Mouse (Mus musculus) heart, adult 2 months (tissue): ENCODE results near the gene Tspan12. TPM values are rescaled to one million over a fixed set of nuclear protein-coding genes. Genes with fewer than 3 reads are reported as not detected.
A peak's percentile ranks its signal among the peaks of the same experiment; 100 is the strongest.

Experiments
- DNase-seq, 2 experiments: peaks; one replicate each; pipeline ENCODE4 v3.0.0; 2021
- H3K27ac ChIP-seq: fragments of 200-600 bp; 2 replicates; pipeline ENCODE4 v1.8.1; 2022
- H3K27me3 ChIP-seq: fragments of 200-500 bp; 2 replicates; pipeline ENCODE4 v1.6.1; 2012; ENCODE audit warnings: mild to moderate bottlenecking, low read length, inconsistent platforms, mixed read lengths; ENCODE audit not compliant: control insufficient read depth, insufficient read depth
- H3K36me3 ChIP-seq: fragments of 200-500 bp; 2 replicates; pipeline ENCODE4 v1.6.1; 2012; ENCODE audit warnings: low read length, inconsistent platforms; ENCODE audit not compliant: control insufficient read depth, insufficient read depth
- H3K4me1 ChIP-seq: fragments of 200-500 bp; 2 replicates; pipeline ENCODE4 v1.6.1; 2011; ENCODE audit warnings: low read length; ENCODE audit not compliant: control insufficient read depth, insufficient read depth
- H3K4me3 ChIP-seq: fragments of 200-600 bp; 2 replicates; pipeline ENCODE4 v1.8.1; 2022
- H3K79me2 ChIP-seq: fragments of 200-500 bp; replicated peaks from 2 replicates; pipeline ENCODE4 v1.6.1; 2012; ENCODE audit warnings: mild to moderate bottlenecking, inconsistent platforms, low read length, moderate library complexity, mixed read lengths; ENCODE audit not compliant: control insufficient read depth, insufficient read depth
- H3K9ac ChIP-seq: fragments of 200-500 bp; 2 replicates; pipeline ENCODE4 v1.6.1; 2012; ENCODE audit warnings: low read depth, mild to moderate bottlenecking, control low read depth, inconsistent platforms, low read length, mixed read lengths
- CTCF ChIP-seq: fragments of 200-600 bp; IDR thresholded peaks from 2 replicates; pipeline ENCODE4 v1.8.1; 2022; ENCODE audit warnings: antibody characterized with exemption, mild to moderate bottlenecking, moderate library complexity
- EP300 ChIP-seq: fragments of 200-500 bp; IDR thresholded peaks from 2 replicates; pipeline ENCODE4 v1.6.1; 2011; ENCODE audit warnings: low read depth, low read length, control low read depth; ENCODE audit not compliant: insufficient read depth
- POLR2A ChIP-seq: fragments of 200-500 bp; IDR thresholded peaks from 2 replicates; pipeline ENCODE4 v1.6.1; 2011; ENCODE audit warnings: mild to moderate bottlenecking, low read depth, low read length, control low read depth; ENCODE audit not compliant: insufficient read depth
- WGBS: fragments of 180-500 bp; shearing (Covaris S2); methylation state at CpG from one replicate; pipeline ENCODE4 v1.1.7; 2018; 5-methylcytosine and 5-hydroxymethylcytosine counted together
- intact Hi-C: fragments of 180-260 bp; cut with DNase I; formaldehyde crosslinking; loops from one replicate; pipeline ENCODE4 v1.15.1; 2025
- polyA plus RNA-seq: library from polyadenylated mRNA; depleted of rRNA; stranded (reverse); fragments of >200 nt; gene quantifications from 2 replicates; pipeline ENCODE4 v1.2.3, GENCODE M21; 2012
- total RNA-seq, 2 experiments: library from RNA; stranded (reverse); gene quantifications; 2 replicates each; pipeline ENCODE4 v1.2.3; 2021

Gene Tspan12
- total and polyA plus RNA-seq, 3 experiments = 18.6 to 79.0 (median 65.3) TPM

DNA sequence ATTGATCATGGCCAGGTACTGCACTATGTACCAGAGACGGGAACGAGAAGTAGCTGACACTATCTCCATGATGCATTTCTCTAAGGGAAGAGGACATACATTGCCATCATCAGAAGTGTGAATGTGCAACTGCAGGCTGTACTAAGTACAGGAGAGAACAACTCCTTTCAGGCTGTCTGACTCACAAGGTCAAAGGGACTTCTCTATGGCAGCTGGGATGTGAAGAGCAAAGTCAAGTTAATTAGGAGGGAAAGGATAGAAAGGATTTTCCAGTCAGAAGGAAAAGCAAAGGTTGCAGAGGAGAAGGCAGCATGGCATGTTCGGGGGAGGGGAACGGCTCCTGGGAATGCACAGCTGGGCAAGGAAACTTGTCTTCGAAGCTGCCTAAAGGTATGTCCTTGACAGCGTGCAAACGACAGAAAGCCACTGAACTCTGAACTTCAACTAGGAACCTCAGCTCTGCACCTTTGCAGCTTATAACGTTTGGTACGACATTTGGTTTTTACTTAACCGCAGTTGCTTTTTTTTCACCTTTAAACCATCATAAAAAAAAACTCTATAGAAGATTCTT is 13.0 kb downstream of the Tspan12 start:
- intact Hi-C loops = no loop called here
- no peak overlapping the region for H3K4me3 ChIP-seq
- peaks cover 10% of the 10 kb centered on the region for H3K4me1 ChIP-seq
- peaks cover 12% of the 10 kb centered on the region; the same call in 1 of the 2 replicates for H3K36me3 ChIP-seq
- H3K27ac ChIP-seq = no peak overlapping the region
- TF ChIP-seq EP300 (no peak), CTCF (no peak), POLR2A (no peak)
- DNase-seq = no peak
- no peak overlapping the region for H3K9ac ChIP-seq
- no peaks in the 10 kb centered on the region for H3K27me3 ChIP-seq
- 74% methylated on average over 10 of the region's 10 CpGs for WGBS
- H3K79me2 ChIP-seq = no peaks in the 10 kb centered on the region

GRCm38 (mm10) chr6:21833531-21833930 is 18.8 kb downstream of the Tspan12 start:
- 90% methylated on average over 4 of the region's 4 CpGs for WGBS
- Histone ChIP-seq H3K4me3 (no peak overlapping the region), H3K79me2 (no peaks in the 10 kb centered on the region), H3K27me3 (no peaks in the 10 kb centered on the region), H3K27ac (no peak overlapping the region), H3K9ac (no peak overlapping the region), H3K36me3 (peaks cover 19% of the 10 kb centered on the region), H3K4me1 (peaks cover 5% of the 10 kb centered on the region)
- intact Hi-C loops = no loop called here
- no peak for DNase-seq
- TF ChIP-seq CTCF (no peak), EP300 (no peak), POLR2A (no peak)

- no peak for DNase-seq
- Histone ChIP-seq H3K4me1 (peaks cover 5% of the 10 kb centered on the region), H3K27me3 (no peaks in the 10 kb centered on the region), H3K79me2 (no peaks in the 10 kb centered on the region), H3K27ac (no peak overlapping the region), H3K4me3 (no peak overlapping the region), H3K36me3 (peaks cover 19% of the 10 kb centered on the region), H3K9ac (no peak overlapping the region)
- intact Hi-C loops = no loop called here
- 56% methylated on average over 3 of the region's 3 CpGs for WGBS
- TF ChIP-seq POLR2A = no peak
- TF ChIP-seq CTCF = no peak
- no peak for TF ChIP-seq EP300
Measured at GRCm38 (mm10) chr6:21831871-21832270, 20.4 kb downstream of the Tspan12 start.

DNA sequence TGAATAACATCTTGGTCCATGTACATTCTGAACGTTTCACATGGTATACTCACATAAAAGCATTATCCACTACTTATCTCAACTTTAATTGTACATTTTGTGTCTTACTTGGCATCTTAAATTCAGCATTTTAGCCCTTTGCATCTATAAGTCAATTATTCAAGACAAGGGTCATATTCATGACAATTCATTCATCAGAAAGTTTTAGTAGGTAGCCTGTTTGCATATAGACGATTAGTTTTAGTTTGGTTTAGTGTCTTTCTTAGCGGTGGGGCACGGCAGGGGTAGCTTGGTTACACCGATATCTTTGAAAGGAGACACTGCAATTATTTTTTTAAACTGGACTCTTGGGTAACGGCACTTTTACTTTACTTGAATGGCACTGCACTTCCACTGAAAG is 21.4 kb downstream of the Tspan12 start:
- whole genome bisulfite sequencing = 94% methylated on average over 6 of the region's 6 CpGs
- H3K79me2 ChIP-seq = no peaks in the 10 kb centered on the region
- H3K27ac ChIP-seq = no peak overlapping the region
- TF ChIP-seq EP300 (no peak), CTCF (no peak), POLR2A (no peak)
- H3K4me3 ChIP-seq = no peak overlapping the region
- H3K36me3 ChIP-seq = peaks cover 18% of the 10 kb centered on the region
- DNase-seq = no peak
- intact Hi-C loops = no loop called here
- peaks cover 5% of the 10 kb centered on the region for H3K4me1 ChIP-seq
- H3K9ac ChIP-seq = no peak overlapping the region
- no peaks in the 10 kb centered on the region for H3K27me3 ChIP-seq

DNA sequence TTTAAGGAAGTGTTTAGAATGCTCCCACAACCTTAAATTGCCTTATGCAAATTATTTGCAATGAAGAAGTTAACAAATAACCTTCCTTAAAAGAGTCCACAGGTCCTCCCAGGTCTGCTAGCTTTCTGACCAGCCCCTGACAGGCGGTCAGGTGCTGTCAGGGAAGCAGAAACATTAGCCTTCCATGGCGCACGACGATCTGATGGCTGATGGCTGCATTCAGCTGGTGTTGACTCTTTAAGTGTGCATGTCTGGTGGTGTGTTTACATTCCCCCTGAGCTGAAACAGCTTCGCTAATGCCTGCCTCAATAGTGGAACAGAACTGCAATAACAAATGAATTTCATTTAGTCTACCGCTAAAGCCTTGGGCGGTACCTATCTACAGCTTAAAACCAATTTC is 22.4 kb downstream of the Tspan12 start:
- Histone ChIP-seq H3K4me3 (no peak overlapping the region), H3K27me3 (no peaks in the 10 kb centered on the region), H3K79me2 (no peaks in the 10 kb centered on the region), H3K4me1 (peaks cover 5% of the 10 kb centered on the region), H3K27ac (no peak overlapping the region), H3K9ac (no peak overlapping the region), H3K36me3 (peaks cover 14% of the 10 kb centered on the region)
- no peak for DNase-seq
- no peak for TF ChIP-seq CTCF
- no peak for TF ChIP-seq EP300
- TF ChIP-seq POLR2A = no peak
- 94% methylated on average over 7 of the region's 7 CpGs for WGBS
- intact Hi-C loops = no loop called here

DNA sequence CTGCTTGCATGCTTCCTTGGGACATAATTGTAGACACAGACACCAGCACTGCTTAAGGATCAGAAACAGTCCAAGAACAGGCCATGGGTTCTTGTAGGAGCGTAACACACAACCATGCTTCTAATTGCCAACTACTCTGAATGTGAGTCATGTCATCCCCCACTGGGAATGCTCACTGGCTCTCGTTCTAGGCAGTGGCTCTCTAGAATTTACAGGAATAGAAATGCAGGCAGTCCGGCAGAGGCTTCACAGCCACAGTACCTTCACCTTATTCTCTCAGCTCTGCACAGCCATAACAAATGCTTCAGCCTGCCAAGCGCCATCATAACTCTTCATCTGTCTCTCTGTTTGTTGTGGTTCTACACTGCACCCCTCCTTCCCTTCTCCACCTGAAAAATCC is 23.9 kb downstream of the Tspan12 start:
- H3K79me2 ChIP-seq = no peaks in the 10 kb centered on the region
- H3K36me3 ChIP-seq = peaks cover 9% of the 10 kb centered on the region
- peaks cover 5% of the 10 kb centered on the region for H3K4me1 ChIP-seq
- peak in 1 of 2 experiments; percentile 26 for DNase-seq
- TF ChIP-seq CTCF = no peak
- no peak for TF ChIP-seq POLR2A
- no peak for TF ChIP-seq EP300
- intact Hi-C loops = no loop called here
- WGBS = 63% methylated on average over 4 of the region's 4 CpGs
- H3K4me3 ChIP-seq = no peak overlapping the region
- H3K9ac ChIP-seq = no peak overlapping the region
- H3K27me3 ChIP-seq = no peaks in the 10 kb centered on the region
- H3K27ac ChIP-seq = no peak overlapping the region
